Mouse (Mus musculus) MN1 (cell line): ENCODE data around the gene Rbm17.
A peak's percentile ranks its signal among the peaks of the same experiment; 100 is the strongest.
"Not testable (repeated sequence)": the region's sequence is repeated elsewhere in the genome, so short reads cannot be mapped to it uniquely, and the experiment has no call there.

Experiments
- DNase-seq: peaks from one replicate; pipeline ENCODE4 v3.0.0-alpha.2; 2016; ENCODE audit warnings: low spot score

Gene Rbm17

DNA sequence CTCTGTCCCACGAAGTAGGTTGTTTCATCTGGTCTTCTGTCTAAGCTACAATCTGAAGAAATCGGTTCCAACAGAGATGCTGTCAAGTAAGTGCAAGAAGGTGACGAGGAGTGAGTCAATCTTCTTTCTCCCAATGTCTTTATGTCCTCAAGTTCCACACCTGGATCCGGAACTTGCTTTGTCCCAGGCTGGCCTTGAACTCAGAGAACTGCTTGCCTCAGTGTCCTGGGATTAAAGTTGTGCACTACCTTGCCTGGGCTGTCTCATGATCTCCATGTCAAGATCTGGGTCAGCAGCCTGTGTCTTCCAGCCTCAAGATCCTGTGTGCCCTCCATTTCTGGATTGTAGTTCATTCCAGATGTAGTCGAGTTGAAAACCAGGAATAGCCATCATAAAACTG, at the start of gene Rbm17:
Gene Rbm17 (minus strand): TSS at position 101 of the 400 bp plus-strand sequence.
- DNase-seq: no peak

DNA sequence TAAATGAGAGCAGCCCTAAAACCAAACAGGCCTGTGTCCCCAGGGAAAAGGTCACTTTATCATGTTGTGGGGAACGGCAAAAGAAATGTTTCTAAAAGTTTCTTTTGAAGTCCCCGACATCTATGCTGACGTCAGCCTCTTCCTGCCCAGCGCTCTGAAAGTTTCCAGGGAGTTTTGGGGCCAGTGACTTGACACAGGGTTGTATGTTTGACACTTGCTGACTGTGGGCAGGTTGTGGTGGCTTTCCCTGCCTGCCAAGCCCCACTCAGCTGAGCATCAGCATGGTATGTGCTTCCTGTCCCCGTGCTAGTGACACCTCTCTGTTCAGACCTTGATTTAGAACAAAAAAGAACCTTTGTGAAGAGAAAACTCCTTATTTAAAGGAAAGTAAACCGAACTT, 49.4 kb upstream of the Rbm17 start:
- no peak for DNase-seq

DNA sequence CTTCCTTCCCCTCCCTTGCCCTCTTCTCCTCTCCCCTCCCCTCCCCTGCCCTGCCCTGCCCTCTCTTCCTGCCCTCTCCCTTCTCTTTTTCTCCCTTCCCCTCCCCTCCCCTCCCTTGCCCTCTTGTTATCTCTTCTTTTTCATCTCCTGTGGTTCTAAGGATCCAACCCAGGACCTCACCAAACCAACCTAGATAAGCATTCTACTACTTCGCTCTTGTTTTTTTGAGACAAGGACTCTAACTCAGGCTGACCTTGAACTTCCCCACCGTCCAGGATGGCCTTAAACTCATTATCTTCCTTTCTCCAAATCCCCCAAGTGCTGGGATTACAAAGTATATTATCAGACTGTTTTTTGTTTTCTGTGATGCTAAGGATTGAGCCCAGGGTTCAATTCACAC, 48.8 kb upstream of the Rbm17 start:
- DNase-seq: no peak

DNA sequence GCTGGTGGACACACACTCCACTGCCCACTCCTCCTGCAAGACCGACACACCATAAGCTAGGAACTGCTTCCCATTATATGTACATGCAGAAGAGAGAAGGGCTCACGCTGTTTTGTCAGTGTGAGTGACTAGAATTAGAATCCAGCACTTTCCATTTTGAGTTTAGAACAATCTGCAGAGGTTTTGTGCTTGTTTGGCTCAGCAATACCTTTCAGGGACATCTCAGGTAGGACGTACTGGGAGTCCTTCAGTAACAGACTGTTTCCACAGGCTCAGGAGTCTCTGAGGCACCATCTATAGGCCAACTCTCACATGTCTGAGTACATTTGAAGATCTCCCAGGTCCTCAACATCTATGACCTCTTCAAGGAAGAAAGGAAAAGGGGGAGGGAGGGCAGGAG, 48.2 kb upstream of the Rbm17 start:
- no peak for DNase-seq

DNA sequence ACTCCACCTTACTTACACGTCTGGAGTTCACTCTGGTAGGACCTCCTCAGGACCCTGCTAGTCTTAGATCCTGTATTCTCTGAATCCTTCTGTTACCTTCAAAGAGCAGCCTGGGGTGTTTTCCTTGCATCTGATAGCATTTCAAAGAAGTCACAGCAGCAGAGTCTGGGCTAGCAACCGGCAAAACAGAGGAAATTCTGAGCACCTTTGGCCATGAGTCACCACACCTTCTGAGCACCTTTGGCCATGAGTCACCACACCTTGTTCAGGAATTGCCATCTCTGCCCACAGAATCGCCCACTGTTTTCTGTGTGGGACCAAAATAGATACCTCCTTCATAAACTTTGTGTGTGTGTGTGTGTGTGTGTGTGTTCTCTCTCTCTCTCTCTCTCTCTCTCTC, 47.5 kb upstream of the Rbm17 start:
- DNase-seq: no peak

DNA sequence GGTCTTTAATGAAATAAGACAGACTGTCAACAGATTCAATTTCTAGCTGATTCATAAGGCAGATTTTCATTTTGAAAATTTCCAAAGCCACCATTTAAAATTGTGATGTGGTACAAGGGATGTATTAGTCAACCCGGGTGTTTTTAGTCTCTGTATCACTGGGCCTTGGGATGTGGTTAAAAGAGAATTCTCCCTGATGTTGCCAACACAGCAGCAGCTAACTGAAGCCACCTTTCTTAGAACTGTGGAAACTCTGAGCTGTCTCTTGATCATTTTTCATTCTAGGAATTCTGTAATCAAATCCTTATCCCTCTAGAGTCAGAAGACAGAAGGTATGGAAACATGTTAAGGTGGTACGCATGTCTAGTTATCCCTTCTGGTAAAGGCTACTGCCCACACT, 41.3 kb upstream of the Rbm17 start:
- no peak for DNase-seq

DNA sequence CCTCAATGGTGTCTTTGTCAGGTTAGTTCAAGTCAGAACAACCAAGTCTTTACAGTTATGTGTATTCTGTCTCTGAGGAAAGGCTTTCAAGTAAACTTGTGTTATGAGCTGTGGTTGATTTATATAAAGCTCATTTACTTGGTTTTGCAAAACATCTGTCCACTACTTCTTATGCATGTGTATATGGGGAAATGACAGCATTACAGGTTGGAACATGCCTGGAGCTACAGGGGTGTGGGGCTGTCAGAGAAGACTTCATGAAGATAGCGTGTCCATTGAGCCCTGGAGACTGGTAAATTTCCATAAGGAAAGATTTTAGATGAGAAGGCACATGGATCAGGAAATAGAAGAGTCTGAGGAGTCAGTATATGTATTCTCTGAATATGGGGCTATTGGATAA, 40.1 kb upstream of the Rbm17 start:
- no peak for DNase-seq

DNA sequence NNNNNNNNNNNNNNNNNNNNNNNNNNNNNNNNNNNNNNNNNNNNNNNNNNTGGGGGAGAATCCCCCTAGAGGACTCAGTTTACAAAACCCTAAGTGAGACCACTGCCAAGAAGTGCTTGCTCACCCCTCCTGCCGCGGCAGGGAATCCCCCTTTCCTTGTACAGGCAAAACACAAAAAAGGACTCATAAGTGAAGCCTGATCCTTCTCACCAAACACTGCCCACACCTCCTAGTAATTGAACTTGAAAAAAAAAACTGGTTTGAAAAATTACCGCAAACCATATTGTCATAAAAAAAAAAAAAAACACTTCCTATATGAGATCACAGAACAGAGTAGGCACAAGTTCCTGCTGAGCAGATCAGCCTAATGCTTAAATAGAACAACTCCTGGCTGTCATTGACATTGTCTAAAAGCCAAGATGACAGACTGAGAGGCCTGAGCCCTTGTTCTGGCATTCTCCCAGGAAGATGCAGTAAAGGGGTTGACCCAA, 38.5 kb upstream of the Rbm17 start, which contains the start of gene Il2ra:
Gene Il2ra (plus strand): TSS at position 357 of the 491 bp plus-strand sequence.
- no peak for DNase-seq

DNA sequence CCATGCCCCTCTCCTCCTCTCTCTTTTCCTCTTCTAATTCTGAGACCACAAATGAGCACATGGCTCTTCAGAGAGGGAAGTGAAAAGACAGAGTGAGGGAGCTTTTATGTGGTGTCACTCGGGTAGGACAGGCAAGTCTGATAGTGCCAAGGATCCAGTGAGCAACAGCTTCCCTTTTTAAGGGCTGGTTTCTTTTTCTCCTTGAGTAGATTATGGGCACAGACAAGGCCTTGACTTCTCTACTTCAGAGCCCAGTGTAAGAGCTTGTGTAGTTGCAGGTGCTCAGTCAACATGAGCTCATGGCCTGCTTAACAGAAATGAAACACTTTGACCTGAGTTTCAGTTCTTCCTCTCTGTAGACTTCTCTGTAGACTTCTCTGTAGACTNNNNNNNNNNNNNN, 33.2 kb upstream of the Rbm17 start:
- DNase-seq: no peak

DNA sequence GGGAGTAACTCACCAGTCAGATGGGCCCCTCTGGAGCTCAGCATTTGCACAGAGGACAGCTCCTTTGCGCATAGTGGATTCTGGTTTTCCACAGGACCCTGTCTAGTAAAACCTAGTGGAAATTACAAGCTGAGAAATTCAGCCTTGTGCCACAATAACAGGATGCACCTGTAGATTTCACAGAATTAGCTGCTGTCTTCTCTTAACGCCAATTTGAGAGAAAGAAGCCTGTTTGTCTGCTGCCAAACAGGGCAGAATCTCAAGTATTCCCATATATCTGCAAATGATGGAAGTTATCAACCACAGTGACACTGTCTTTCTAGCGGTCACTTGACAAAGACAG, 32.2 kb upstream of the Rbm17 start:
- DNase-seq: no peak

DNA sequence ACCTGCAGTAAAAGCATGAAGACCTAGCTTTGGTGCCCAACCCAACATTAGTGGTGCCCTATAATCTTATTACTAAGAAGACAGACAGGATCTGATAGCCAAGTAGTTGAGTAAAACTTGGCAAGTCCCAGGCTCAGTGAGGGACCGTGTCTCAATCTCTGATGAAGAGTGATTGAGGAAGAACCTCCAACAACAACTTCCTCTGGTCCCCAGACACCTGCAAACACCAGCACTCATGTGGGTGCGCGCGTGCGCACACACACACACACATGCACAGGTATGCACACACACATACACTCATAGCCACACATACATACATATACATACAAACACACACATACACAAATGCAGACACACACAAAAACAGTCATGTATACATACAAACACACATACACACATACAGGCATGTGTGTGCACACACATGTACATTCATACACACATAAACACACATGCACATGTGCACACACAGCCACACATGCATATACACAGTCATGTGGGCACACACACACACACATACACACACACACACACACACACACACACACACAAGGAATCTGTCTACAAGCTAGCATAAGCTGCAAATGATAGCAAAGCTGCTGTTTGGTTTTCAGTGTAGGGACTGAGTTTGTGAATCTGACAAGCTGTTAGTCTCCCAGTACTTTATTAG, 31.7 kb upstream of the Rbm17 start:
- DNase-seq: no peak

DNA sequence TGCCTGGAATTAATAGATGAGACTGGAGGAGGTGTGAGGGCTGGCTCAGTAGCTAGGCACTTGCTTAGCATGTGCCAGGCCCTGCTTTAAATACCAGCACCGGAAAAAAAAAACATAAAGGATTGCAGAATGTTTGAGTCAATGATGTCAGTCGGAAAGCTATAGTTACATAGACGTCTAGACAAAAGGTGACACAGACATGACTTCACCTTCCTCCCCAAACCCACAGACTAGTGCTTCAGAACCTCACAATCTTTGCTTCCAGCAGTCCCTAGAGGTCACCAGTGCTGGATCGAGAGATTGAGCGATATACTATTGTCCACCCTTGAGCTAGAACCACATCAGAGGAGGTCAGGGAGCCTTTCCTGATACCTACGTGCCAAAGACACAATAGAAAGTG, 31.1 kb upstream of the Rbm17 start:
- DNase-seq: no peak

DNA sequence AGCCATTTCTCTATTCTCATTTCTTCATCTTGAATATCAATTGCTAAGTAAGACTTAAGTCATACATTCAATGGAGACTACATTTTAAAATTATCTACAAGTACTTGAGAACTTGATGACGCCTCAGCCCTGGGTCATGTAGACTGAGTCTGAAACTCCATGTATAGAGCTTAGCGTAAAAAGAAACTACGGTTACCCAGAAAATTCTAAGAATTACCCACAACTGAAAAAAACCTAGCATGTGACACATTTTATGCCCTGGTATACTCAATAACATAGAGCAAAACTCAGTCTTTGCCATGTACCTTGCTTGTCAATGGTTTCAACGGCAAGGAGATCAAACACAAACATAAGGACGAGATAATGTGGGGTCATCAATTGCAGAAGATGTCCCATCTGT, 21.9 kb upstream of the Rbm17 start, which contains the start of gene Gm17490:
Gene Gm17490 (minus strand): TSS at position 375 of the 400 bp plus-strand sequence.
- DNase-seq: no peak

DNA sequence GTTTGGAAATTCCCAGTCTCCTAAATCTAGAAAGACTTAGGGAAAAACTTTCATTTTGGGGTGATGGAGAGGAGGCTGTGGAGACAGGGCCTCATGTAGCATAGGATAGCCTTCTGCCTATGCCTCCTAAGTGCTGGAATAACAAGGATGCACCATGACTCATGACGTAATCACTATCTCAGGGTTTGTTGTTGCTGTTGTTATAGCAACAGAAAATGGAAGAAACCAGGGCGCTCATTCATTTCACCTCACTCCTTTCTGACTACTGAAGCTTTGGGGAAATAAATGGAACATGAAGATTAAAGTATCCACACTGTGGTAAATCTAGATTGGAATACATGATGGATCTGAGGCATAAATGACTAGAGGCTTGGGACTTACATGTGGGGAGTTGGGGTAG, 19.8 kb upstream of the Rbm17 start:
- DNase-seq: peak; percentile 20

DNA sequence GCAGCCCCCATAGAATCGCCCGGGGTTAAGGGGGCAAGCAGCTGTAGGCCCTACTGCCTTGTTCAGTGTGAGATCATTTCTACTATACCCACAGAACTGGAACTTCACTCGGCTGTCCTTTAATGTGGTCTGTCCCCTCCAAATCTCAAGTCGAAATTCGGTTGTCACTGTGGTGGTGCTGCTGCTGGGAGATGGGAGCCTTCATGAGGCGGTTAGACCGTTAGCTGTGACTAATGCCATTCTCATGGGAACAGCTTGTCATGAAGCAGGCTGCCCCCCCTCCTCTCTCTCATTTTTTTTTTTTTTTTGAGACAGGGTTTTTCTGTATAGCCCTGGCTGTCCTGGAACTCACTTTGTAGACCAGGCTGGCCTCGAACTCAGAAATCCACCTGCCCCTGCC, 19.2 kb upstream of the Rbm17 start:
- DNase-seq: no peak

DNA sequence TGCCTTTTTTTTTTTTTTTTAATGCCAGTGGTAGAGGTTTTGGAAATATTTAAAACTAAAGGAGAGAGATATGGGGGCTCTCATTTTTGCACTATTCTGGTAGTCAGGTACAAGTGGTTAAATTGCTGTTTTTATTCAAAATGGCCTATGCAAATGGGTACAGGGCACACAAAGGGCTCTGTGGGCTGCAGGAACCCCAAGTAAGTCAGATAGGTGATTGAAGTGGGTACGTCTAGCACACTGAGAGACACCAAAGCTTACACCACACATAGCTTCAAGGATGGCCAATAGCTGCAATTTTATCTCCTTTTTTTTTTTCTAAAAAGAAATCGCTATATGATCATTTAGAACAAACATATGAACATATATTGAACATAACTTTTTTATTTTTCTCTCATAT, 15.6 kb upstream of the Rbm17 start:
- DNase-seq: no peak

DNA sequence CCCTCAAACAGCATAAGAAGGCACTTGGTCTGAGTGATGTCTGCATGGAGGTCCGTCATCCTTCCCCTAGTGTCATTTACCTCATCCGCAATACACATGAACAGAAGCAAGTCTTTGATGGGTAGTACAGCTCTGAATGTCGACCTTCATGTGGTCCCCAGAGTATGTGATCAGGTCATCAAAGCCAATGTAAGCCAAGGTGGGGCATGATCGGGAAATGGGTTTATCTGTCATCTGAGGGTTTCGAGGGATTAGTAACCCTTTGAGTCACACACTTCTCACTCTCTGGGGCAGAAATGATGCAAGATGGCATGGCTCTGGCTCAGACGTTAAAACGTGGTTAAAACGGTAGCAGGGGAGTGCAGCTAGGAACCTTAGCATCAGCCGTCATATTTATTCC, 12.9 kb upstream of the Rbm17 start:
- no peak for DNase-seq

DNA sequence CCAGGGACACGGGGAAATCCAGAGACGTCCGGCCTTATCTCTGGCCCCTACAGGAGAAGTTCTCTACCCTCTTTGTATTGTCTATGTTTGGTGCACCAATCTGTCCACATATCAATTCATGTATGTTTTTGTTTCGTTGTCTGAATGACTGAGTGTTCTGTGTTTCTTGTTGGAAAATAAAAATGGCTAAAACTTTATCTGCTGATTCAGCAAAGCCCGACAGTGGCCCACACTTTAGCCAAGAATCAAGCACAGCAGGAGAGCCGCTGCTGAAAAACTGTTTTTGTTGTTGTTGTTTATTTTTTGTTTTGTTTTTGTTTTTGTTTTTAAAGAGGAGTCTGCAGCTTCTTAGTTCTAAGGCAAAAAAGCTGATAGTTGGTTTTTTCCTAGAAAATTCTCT, 9.0 kb upstream of the Rbm17 start:
- not testable (repeated sequence) for DNase-seq

DNA sequence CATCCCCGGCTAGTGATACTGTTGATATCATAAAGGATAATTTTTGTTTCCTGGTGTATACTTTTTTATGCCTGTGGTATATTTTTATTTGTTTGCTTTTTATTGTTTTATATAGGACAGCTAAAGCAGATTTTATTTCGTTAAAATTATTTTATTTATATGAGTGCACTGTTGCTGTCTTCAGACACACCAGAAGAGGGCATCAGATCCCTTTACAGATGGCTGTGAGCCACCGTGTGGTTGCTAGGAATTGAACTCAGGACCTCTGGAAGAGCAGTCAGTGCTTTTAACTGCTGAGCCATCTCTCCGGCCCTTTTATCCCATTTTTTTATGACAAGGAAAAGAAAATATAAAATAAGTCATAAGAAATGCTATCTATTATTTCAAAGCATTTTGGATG, 2.8 kb upstream of the Rbm17 start:
- not testable (repeated sequence) for DNase-seq

DNA sequence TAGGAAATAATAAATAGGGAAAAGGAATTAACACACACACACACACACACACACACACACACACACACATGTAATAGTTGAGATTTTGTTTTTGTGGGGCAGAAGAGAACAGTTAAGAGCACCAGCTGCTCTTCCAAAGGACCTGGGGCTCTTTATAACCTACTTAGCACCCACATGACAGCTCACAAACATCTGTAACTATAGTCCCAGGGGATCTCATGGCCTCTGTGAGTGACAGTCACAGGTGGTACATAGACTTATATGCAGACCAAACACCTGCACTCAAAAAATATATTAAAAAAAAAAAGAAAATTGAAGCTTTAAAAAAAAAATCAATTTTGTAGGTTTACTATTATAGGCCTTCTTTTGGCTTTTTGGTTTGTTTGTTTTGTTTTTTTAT, 958 bp upstream of the Rbm17 start:
- no peak for DNase-seq

DNA sequence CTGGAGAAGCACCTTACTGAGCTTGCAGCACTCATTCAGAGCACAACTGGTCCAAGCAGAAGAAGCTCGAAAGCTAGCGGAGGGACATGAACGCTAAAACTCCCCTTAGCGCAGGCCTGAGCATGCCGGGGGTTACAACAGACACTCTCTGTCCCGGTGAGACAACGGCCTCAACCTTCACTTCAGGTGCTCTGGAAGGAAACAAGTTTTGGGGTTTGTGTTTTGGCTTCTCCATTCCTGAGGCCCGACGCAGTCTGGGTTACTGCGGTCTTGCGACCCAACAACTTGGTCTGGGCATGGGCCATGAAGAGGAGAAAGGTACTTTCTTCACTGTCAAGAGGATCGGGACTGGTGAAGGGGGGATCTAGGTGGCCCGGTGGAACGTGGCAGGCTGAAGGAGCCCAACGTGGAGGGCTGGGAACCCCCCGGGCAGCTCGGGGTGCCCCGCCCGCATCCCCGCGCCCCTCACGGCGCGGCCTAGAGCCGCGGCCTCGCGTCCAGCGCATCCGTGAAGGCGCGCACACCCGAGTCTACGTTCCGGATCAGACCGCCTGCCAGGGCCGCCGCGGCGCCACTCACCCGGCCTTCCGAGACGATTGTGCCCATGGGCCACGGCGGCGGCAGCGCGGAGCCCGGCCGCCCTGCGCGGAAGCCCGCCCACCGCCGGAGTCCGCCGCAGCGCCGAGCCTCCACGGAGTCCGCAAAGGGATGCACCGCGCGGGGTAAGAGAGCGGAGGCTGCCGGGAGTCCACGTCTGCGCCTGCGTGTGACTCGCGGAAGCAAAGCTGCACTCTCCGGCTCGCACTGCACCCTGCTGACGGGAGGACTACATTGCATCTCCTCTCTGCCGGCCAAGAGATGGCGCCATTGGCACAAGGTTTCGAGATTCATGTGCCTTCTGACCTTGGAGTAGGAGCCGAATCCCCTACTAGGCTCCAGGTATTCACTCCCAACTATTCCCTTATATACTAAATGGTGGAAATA, 1.2 kb downstream of the Rbm17 start:
- DNase-seq: peak; percentile 95

DNA sequence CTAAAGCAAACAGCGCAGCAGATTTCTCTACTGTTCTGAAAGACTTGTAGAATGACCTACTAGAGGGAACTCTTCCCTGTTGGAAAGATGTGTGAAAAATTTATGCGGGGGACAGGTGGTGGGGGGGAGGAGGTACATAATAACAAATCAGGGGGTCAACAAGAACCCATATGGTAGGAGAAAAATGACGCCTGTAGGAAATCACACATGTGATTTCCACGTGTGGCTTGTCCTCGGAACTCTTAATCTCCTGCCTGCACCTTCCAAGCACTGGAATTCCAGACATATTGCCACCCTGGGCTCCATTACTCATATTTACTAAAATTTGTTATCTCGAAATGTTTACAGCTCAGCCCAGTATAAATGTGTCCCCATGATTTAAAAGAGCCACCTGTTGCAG, 2.2 kb downstream of the Rbm17 start:
- DNase-seq: no peak

DNA sequence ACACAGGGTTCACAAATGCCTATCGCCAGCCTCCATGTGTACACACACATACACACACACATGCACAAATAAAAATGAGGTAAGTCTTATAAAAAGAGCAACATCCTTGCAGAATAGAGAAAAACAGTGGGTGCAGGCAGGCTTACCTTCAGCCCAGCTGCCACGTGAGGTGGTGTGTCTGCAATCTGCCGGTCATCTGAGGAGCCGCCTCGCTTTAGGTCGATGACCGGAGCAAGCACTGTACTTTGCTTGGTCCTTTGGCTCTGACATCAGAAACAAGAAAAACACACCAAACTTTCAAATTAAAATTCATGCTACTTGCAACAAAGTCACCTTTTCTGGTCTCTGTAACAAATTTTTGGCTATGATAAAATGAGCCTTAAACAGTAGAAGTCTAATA, 6.0 kb downstream of the Rbm17 start:
- no peak for DNase-seq
